Mouse (Mus musculus): Measurements from ENCODE around the gene Guca2a. TPM values are rescaled to one million over a fixed set of nuclear protein-coding genes. Genes with fewer than 3 reads are reported as not detected.

Guca2a gene
- polyA plus RNA-seq, 1 experiment from 2014 or later = not detected

DNA sequence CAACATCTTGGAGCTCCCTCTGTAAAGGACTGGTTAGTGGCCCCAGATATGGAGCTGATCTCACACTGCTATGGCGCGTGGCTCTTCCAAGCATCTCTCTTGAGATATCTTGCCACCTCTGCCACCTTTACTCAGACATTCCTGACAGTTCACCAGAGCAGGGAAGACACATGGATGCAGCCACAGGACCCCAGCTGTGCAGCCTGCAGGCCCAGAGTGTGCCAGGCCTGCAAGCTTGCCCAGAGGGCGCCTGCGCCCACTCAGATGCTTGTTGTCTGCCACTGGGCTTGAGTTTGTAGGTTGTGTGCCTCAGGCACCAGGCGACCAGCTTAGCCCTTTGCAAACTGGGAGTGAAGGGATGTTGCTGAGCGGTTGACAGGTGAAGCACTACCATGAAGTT lies 33.2 kb downstream of the Guca2a start:
- ATAC-seq = 0 out of 2 replicates have a peak, but pooled peaks have one; percentile 3
- H3K9me3 ChIP-seq (ENCODE audit: control insufficient read depth, low read length) = no peaks in the 10 kb centered on the region
- WGBS = 79% methylated on average over 6 of the region's 6 CpGs
- no peaks in the 10 kb centered on the region for H3K36me3 ChIP-seq (ENCODE audit: control insufficient read depth, insufficient read depth)
- no peaks in the 10 kb centered on the region for H3K27me3 ChIP-seq (replicated peaks; ENCODE audit: control insufficient read depth, insufficient read depth, low read length)
- H3K9ac ChIP-seq (replicated peaks; ENCODE audit: low read depth, low read length) = peak overlapping the region; percentile 19; the same call in 1 of the 2 replicates
- H3K27ac ChIP-seq (ENCODE audit: low read length) = peak overlapping the region; percentile 85
- peaks cover 21% of the 10 kb centered on the region for H3K4me1 ChIP-seq (replicated peaks; ENCODE audit: control insufficient read depth, insufficient read depth, low read length)
- no peak overlapping the region for H3K4me2 ChIP-seq (ENCODE audit: low read length)
- no peak overlapping the region for H3K4me3 ChIP-seq (replicated peaks; ENCODE audit: low read length)

DNA sequence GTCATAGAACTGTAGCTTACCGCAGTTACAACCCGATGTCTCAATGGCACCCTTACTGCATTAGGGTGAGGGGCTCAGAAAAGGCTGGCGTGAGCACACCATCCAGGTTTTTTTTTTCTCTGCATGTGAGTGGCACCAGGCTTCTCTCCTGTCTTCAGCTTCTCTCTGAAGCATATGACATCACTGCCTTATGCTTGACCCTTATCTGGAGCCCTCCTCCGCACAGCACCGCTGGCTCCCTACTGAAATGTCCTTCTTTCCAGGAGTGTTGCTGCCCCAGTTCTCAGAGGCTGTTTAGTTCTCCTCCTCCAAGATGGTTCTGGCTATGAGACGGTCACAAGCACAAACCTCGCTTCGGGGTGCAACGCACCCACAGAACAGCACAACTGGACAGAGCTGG lies 33.7 kb downstream of the Guca2a start:
- H3K9ac ChIP-seq (replicated peaks; ENCODE audit: low read depth, low read length) = peak overlapping the region; percentile 19; the same call in 1 of the 2 replicates
- no peaks in the 10 kb centered on the region for H3K36me3 ChIP-seq (ENCODE audit: control insufficient read depth, insufficient read depth)
- H3K4me1 ChIP-seq (replicated peaks; ENCODE audit: control insufficient read depth, insufficient read depth, low read length) = peaks cover 19% of the 10 kb centered on the region
- H3K27ac ChIP-seq (ENCODE audit: low read length) = peak overlapping the region; percentile 85
- WGBS = 91% methylated on average over 9 of the region's 9 CpGs
- H3K4me3 ChIP-seq (replicated peaks; ENCODE audit: low read length) = no peak overlapping the region
- ATAC-seq = no peak
- H3K27me3 ChIP-seq (replicated peaks; ENCODE audit: control insufficient read depth, insufficient read depth, low read length) = no peaks in the 10 kb centered on the region
- no peaks in the 10 kb centered on the region for H3K9me3 ChIP-seq (ENCODE audit: control insufficient read depth, low read length)
- no peak overlapping the region for H3K4me2 ChIP-seq (ENCODE audit: low read length)

DNA sequence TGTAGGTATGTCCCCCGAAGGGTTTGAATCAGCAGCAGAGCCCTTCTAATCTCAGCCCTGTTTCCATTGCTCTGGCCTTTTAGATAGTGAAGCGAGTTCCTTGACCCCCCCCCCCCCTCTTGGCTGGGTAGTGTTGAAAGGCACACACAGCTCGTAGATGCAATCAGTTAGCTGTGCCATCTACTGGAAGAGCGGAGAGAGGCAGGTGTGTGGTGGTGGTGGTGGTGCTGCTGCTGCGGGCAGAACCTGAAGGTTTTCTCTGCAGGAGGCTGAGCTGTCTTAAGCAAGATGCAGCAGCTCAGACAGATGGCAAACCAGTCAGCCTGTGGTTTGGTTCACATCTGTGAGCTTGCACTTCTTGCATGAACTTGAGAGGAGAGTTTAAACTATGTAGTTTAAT lies 35.2 kb downstream of the Guca2a start:
- no peak overlapping the region for H3K9ac ChIP-seq (replicated peaks; ENCODE audit: low read depth, low read length)
- H3K9me3 ChIP-seq (ENCODE audit: control insufficient read depth, low read length) = no peaks in the 10 kb centered on the region
- H3K27me3 ChIP-seq (replicated peaks; ENCODE audit: control insufficient read depth, insufficient read depth, low read length) = no peaks in the 10 kb centered on the region
- 40% methylated on average over 5 of the region's 5 CpGs for WGBS
- no peak for ATAC-seq
- H3K36me3 ChIP-seq (ENCODE audit: control insufficient read depth, insufficient read depth) = no peaks in the 10 kb centered on the region
- no peak overlapping the region for H3K27ac ChIP-seq (ENCODE audit: low read length)
- no peak overlapping the region for H3K4me2 ChIP-seq (ENCODE audit: low read length)
- H3K4me3 ChIP-seq (replicated peaks; ENCODE audit: low read length) = no peak overlapping the region
- peaks cover 18% of the 10 kb centered on the region for H3K4me1 ChIP-seq (replicated peaks; ENCODE audit: control insufficient read depth, insufficient read depth, low read length)

DNA sequence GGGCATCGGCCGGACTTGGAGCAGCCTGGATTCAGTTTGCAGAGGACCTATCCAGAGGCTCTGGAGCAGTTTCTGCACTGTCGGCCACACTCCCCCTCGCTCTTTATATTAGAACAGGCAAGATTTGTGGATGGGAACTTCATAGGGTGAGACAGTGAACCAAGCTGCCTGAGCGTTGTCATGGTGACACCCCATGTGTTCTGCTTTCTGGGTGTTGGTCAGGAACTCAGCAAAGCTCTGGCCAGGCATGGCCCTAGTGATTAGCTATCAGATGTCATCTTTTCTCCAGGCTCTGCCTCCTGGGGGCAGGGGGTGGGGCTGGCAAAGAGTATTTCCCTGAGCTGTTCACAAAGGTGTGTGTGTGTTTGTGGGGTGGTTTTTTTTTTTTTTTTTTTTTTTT lies 45.1 kb downstream of the Guca2a start:
- Histone ChIP-seq H3K9me3 (ENCODE audit: control insufficient read depth, low read length) (no peaks in the 10 kb centered on the region), H3K27me3 (replicated peaks; ENCODE audit: control insufficient read depth, insufficient read depth, low read length) (no peaks in the 10 kb centered on the region), H3K9ac (replicated peaks; ENCODE audit: low read depth, low read length) (no peak overlapping the region), H3K4me1 (replicated peaks; ENCODE audit: control insufficient read depth, insufficient read depth, low read length) (no peaks in the 10 kb centered on the region), H3K27ac (ENCODE audit: low read length) (no peak overlapping the region), H3K4me2 (ENCODE audit: low read length) (no peak overlapping the region), H3K4me3 (replicated peaks; ENCODE audit: low read length) (no peak overlapping the region), H3K36me3 (ENCODE audit: control insufficient read depth, insufficient read depth) (no peaks in the 10 kb centered on the region)
- WGBS = 47% methylated on average over 5 of the region's 5 CpGs
- no peak for ATAC-seq

DNA sequence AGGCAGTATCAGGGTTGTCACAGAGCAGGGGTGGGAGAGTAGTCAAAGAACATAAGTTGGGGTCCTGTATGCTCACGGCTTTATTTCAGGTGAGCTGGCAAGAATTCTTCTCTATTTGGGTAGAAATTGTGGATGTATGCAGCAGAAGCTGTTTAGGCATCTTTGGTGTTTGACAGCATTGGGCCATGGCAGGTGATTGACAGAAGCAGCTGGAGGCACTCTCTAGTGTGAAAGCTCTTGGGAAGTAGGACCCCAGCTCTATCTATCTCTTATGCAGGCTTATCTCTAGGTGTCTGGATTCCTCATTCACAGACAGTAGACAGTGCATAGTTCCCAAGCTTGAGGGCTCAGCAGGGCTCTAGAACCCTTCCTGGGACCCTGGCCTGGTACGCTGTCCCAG lies 48.2 kb downstream of the Guca2a start:
- Histone ChIP-seq H3K9ac (replicated peaks; ENCODE audit: low read depth, low read length) (no peak overlapping the region), H3K4me2 (ENCODE audit: low read length) (no peak overlapping the region), H3K27ac (ENCODE audit: low read length) (no peak overlapping the region), H3K36me3 (ENCODE audit: control insufficient read depth, insufficient read depth) (no peaks in the 10 kb centered on the region), H3K9me3 (ENCODE audit: control insufficient read depth, low read length) (no peaks in the 10 kb centered on the region), H3K4me1 (replicated peaks; ENCODE audit: control insufficient read depth, insufficient read depth, low read length) (no peaks in the 10 kb centered on the region), H3K4me3 (replicated peaks; ENCODE audit: low read length) (no peak overlapping the region), H3K27me3 (replicated peaks; ENCODE audit: control insufficient read depth, insufficient read depth, low read length) (no peaks in the 10 kb centered on the region)
- no peak for ATAC-seq
- 89% methylated on average over 2 of the region's 2 CpGs for WGBS

Other genes with a start within 250 kb of the Guca2a start
- gene Ccdc30, start 222.2 kb upstream of the Guca2a start, polyA plus RNA-seq (2015; fragmentation: Nextera tagmentation; extraction: Ambion mirVana) = 11.4 and 15.5 TPM in 2 replicates
- 16.2 and 16.4 TPM in 2 replicates for gene Ppcs, start 215.3 kb upstream of the Guca2a start, polyA plus RNA-seq (2015; fragmentation: Nextera tagmentation; extraction: Ambion mirVana)
- gene Zmynd12, start 214.9 kb upstream of the Guca2a start, polyA plus RNA-seq (2015; fragmentation: Nextera tagmentation; extraction: Ambion mirVana) = 0.14 and 0.29 TPM in 2 replicates
- 22.9 and 23.3 TPM in 2 replicates for gene Rimkla, start 145.1 kb upstream of the Guca2a start, polyA plus RNA-seq (2015; fragmentation: Nextera tagmentation; extraction: Ambion mirVana)
- gene Foxj3, start 100.7 kb upstream of the Guca2a start, polyA plus RNA-seq (2015; fragmentation: Nextera tagmentation; extraction: Ambion mirVana) = 39.0 and 41.4 TPM in 2 replicates
- 5.3 and 8.6 TPM in 2 replicates for gene Frg2f1, start 98.2 kb upstream of the Guca2a start, polyA plus RNA-seq (2015; fragmentation: Nextera tagmentation; extraction: Ambion mirVana)
- not detected in 2 replicates for gene Guca2b, start 21.2 kb downstream of the Guca2a start, polyA plus RNA-seq (2015; fragmentation: Nextera tagmentation; extraction: Ambion mirVana)
- gene Hivep3, start 96.1 kb downstream of the Guca2a start, polyA plus RNA-seq (2015; fragmentation: Nextera tagmentation; extraction: Ambion mirVana) = 23.1 and 26.4 TPM in 2 replicates

Measured in forebrain, embryonic 16.5 days (tissue).